Mouse (Mus musculus): ENCODE data around the gene Tmem164. TPM values are rescaled to one million over a fixed set of nuclear protein-coding genes. Genes with fewer than 3 reads are reported as not detected.

The Tmem164 gene
- polyA plus RNA-seq, 1 experiment from 2014 or later: 51.0 TPM

GRCm38 (mm10) chrX:142725571-142725970 is 44.4 kb downstream of the Tmem164 start:
- WGBS: 70% methylated on average over 2 of the region's 2 CpGs
- Histone ChIP-seq H3K4me2 (no peak overlapping the region), H3K4me1 (peaks cover 11% of the 10 kb centered on the region), H3K36me3 (replicated peaks) (no peaks in the 10 kb centered on the region), H3K4me3 (replicated peaks) (no peak overlapping the region), H3K27ac (no peak overlapping the region), H3K9me3 (no peaks in the 10 kb centered on the region), H3K27me3 (peaks cover 17% of the 10 kb centered on the region), H3K9ac (no peak overlapping the region)
- no peak for ATAC-seq (ENCODE audit: low FRiP score)

GRCm38 (mm10) chrX:142726311-142726710 is 45.1 kb downstream of the Tmem164 start:
- ATAC-seq (ENCODE audit: low FRiP score): no peak

GRCm38 (mm10) chrX:142727847-142728246 is 46.6 kb downstream of the Tmem164 start:
- Histone ChIP-seq H3K4me1 (peaks cover 20% of the 10 kb centered on the region), H3K4me2 (no peak overlapping the region), H3K27ac (0 out of 2 replicates have a peak overlapping the region, but pooled peaks have one; percentile 31), H3K36me3 (replicated peaks) (no peaks in the 10 kb centered on the region), H3K4me3 (replicated peaks) (no peak overlapping the region), H3K9ac (no peak overlapping the region), H3K27me3 (peaks cover 18% of the 10 kb centered on the region; the same call in 1 of the 2 replicates), H3K9me3 (no peaks in the 10 kb centered on the region)
- peak; percentile 78; the same call in 1 of the 2 replicates for ATAC-seq (ENCODE audit: low FRiP score)
- 31% methylated on average over 6 of the region's 6 CpGs for WGBS

More at GRCm38 (mm10) chrX:142726311-142726710, 45.1 kb downstream of the Tmem164 start:
- Histone ChIP-seq H3K4me2 (no peak overlapping the region), H3K27ac (no peak overlapping the region), H3K4me1 (peaks cover 11% of the 10 kb centered on the region), H3K4me3 (replicated peaks) (no peak overlapping the region), H3K36me3 (replicated peaks) (no peaks in the 10 kb centered on the region), H3K9me3 (no peaks in the 10 kb centered on the region), H3K27me3 (peaks cover 20% of the 10 kb centered on the region), H3K9ac (no peak overlapping the region)
- 73% methylated on average over 2 of the region's 2 CpGs for WGBS

- H3K36me3 ChIP-seq (replicated peaks): no peaks in the 10 kb centered on the region
- H3K9ac ChIP-seq: no peak overlapping the region
- H3K27me3 ChIP-seq: peaks cover 18% of the 10 kb centered on the region; the same call in 1 of the 2 replicates
- H3K4me3 ChIP-seq (replicated peaks): no peak overlapping the region
- no peak overlapping the region for H3K27ac ChIP-seq
- 69% methylated on average over 1 of the region's 1 CpGs for WGBS
- H3K9me3 ChIP-seq: no peaks in the 10 kb centered on the region
- peaks cover 20% of the 10 kb centered on the region for H3K4me1 ChIP-seq
- no peak for ATAC-seq (ENCODE audit: low FRiP score)
- no peak overlapping the region for H3K4me2 ChIP-seq
These were observed 47.8 kb downstream of the Tmem164 start for GRCm38 (mm10) chrX:142729040-142729439.

- Histone ChIP-seq H3K4me2 (no peak overlapping the region), H3K27me3 (peaks cover 18% of the 10 kb centered on the region; the same call in 1 of the 2 replicates), H3K9me3 (no peaks in the 10 kb centered on the region), H3K4me1 (peaks cover 20% of the 10 kb centered on the region), H3K9ac (no peak overlapping the region), H3K4me3 (replicated peaks) (no peak overlapping the region), H3K27ac (no peak overlapping the region), H3K36me3 (replicated peaks) (no peaks in the 10 kb centered on the region)
- ATAC-seq (ENCODE audit: low FRiP score): no peak
- WGBS: 74% methylated on average over 2 of the region's 2 CpGs
These were observed 48.3 kb downstream of the Tmem164 start for GRCm38 (mm10) chrX:142729482-142729881.

- Histone ChIP-seq H3K9me3 (no peaks in the 10 kb centered on the region), H3K27me3 (0 out of 2 replicates have a peak, but pooled peaks cover 7% of the 10 kb centered on the region), H3K27ac (no peak overlapping the region), H3K4me2 (no peak overlapping the region), H3K36me3 (replicated peaks) (no peaks in the 10 kb centered on the region), H3K4me1 (peaks cover 5% of the 10 kb centered on the region), H3K4me3 (replicated peaks) (no peak overlapping the region), H3K9ac (no peak overlapping the region)
- no peak for ATAC-seq (ENCODE audit: low FRiP score)
- 89% methylated on average over 4 of the region's 4 CpGs for WGBS
These were observed 55.9 kb downstream of the Tmem164 start for GRCm38 (mm10) chrX:142737099-142737498.

GRCm38 (mm10) chrX:142737719-142738118 is 56.5 kb downstream of the Tmem164 start:
- Histone ChIP-seq H3K27me3 (0 out of 2 replicates have a peak, but pooled peaks cover 3% of the 10 kb centered on the region), H3K27ac (no peak overlapping the region)
- WGBS: 84% methylated on average over 6 of the region's 6 CpGs

GRCm38 (mm10) chrX:142747428-142747827 is 66.2 kb downstream of the Tmem164 start:
- no peak overlapping the region for H3K9ac ChIP-seq
- no peaks in the 10 kb centered on the region for H3K4me1 ChIP-seq
- ATAC-seq (ENCODE audit: low FRiP score): no peak
- H3K27ac ChIP-seq: no peak overlapping the region
- H3K4me3 ChIP-seq (replicated peaks): no peak overlapping the region
- H3K36me3 ChIP-seq (replicated peaks): no peaks in the 10 kb centered on the region
- H3K4me2 ChIP-seq: no peak overlapping the region
- peaks cover 10% of the 10 kb centered on the region; the same call in 1 of the 2 replicates for H3K27me3 ChIP-seq
- H3K9me3 ChIP-seq: no peaks in the 10 kb centered on the region

More at GRCm38 (mm10) chrX:142737719-142738118, 56.5 kb downstream of the Tmem164 start:
- Histone ChIP-seq H3K36me3 (replicated peaks) (no peaks in the 10 kb centered on the region), H3K4me1 (no peaks in the 10 kb centered on the region), H3K9ac (no peak overlapping the region), H3K9me3 (no peaks in the 10 kb centered on the region), H3K4me3 (replicated peaks) (no peak overlapping the region), H3K4me2 (no peak overlapping the region)
- no peak for ATAC-seq (ENCODE audit: low FRiP score)

GRCm38 (mm10) chrX:142748574-142748973 is 67.4 kb downstream of the Tmem164 start:
- WGBS: 85% methylated on average over 3 of the region's 3 CpGs
- Histone ChIP-seq H3K27me3 (peaks cover 10% of the 10 kb centered on the region; the same call in 1 of the 2 replicates), H3K4me3 (replicated peaks) (no peak overlapping the region), H3K4me1 (no peaks in the 10 kb centered on the region), H3K27ac (no peak overlapping the region), H3K4me2 (no peak overlapping the region), H3K9ac (no peak overlapping the region), H3K9me3 (no peaks in the 10 kb centered on the region), H3K36me3 (replicated peaks) (no peaks in the 10 kb centered on the region)
- no peak for ATAC-seq (ENCODE audit: low FRiP score)

- peaks cover 12% of the 10 kb centered on the region; the same call in 1 of the 2 replicates for H3K27me3 ChIP-seq
- WGBS: 47% methylated on average over 4 of the region's 4 CpGs
These were observed 69.6 kb downstream of the Tmem164 start for GRCm38 (mm10) chrX:142750775-142751174.

GRCm38 (mm10) chrX:142755542-142755941 is 74.3 kb downstream of the Tmem164 start:
- ATAC-seq (ENCODE audit: low FRiP score): no peak
- no peaks in the 10 kb centered on the region for H3K36me3 ChIP-seq (replicated peaks)
- WGBS: 81% methylated on average over 6 of the region's 6 CpGs
- no peak overlapping the region for H3K4me2 ChIP-seq
- H3K4me3 ChIP-seq (replicated peaks): no peak overlapping the region
- no peaks in the 10 kb centered on the region for H3K9me3 ChIP-seq
- no peak overlapping the region for H3K27ac ChIP-seq
- H3K27me3 ChIP-seq: peaks cover 25% of the 10 kb centered on the region
- H3K4me1 ChIP-seq: no peaks in the 10 kb centered on the region
- H3K9ac ChIP-seq: no peak overlapping the region

More at GRCm38 (mm10) chrX:142750775-142751174, 69.6 kb downstream of the Tmem164 start:
- no peaks in the 10 kb centered on the region for H3K4me1 ChIP-seq
- H3K27ac ChIP-seq: no peak overlapping the region
- no peaks in the 10 kb centered on the region for H3K9me3 ChIP-seq
- no peak overlapping the region for H3K9ac ChIP-seq
- no peak overlapping the region for H3K4me2 ChIP-seq
- H3K36me3 ChIP-seq (replicated peaks): no peaks in the 10 kb centered on the region
- H3K4me3 ChIP-seq (replicated peaks): no peak overlapping the region
- ATAC-seq (ENCODE audit: low FRiP score): no peak

- H3K4me2 ChIP-seq: no peak overlapping the region
- H3K9ac ChIP-seq: no peak overlapping the region
- no peak overlapping the region for H3K27ac ChIP-seq
- peaks cover 36% of the 10 kb centered on the region for H3K27me3 ChIP-seq
- H3K9me3 ChIP-seq: no peaks in the 10 kb centered on the region
- 87% methylated on average over 6 of the region's 6 CpGs for WGBS
- H3K36me3 ChIP-seq (replicated peaks): no peaks in the 10 kb centered on the region
- no peak for ATAC-seq (ENCODE audit: low FRiP score)
- H3K4me3 ChIP-seq (replicated peaks): no peak overlapping the region
- H3K4me1 ChIP-seq: no peaks in the 10 kb centered on the region
These were observed 79.2 kb downstream of the Tmem164 start for GRCm38 (mm10) chrX:142760415-142760814.

- H3K9me3 ChIP-seq: no peaks in the 10 kb centered on the region
- no peaks in the 10 kb centered on the region for H3K36me3 ChIP-seq (replicated peaks)
- H3K27me3 ChIP-seq: peaks cover 26% of the 10 kb centered on the region
- no peak overlapping the region for H3K9ac ChIP-seq
- no peak overlapping the region for H3K4me2 ChIP-seq
- no peak overlapping the region for H3K4me3 ChIP-seq (replicated peaks)
- WGBS: 75% methylated on average over 5 of the region's 7 CpGs
- ATAC-seq (ENCODE audit: low FRiP score): no peak
- H3K4me1 ChIP-seq: no peaks in the 10 kb centered on the region
- H3K27ac ChIP-seq: no peak overlapping the region
These were observed 82.1 kb downstream of the Tmem164 start for GRCm38 (mm10) chrX:142763337-142763736.

Measured in forebrain, embryonic 12.5 days (tissue).